Mouse (Mus musculus) hindbrain, embryonic 13.5 days (tissue): ENCODE measurements around the gene Jarid2. TPM values are rescaled to one million over a fixed set of nuclear protein-coding genes. Genes with fewer than 3 reads are reported as not detected.

ENCODE experiments used
- ATAC-seq: fragments of 200-750 bp; cut with Nextera tagmentation; 2 replicates; pipeline ENCODE4 v1.8.0; 2017; ENCODE audit warnings: moderate TSS enrichment; ENCODE audit not compliant: low FRiP score
- H3K27ac ChIP-seq: fragments of 300-500 bp; sonication (generic); 2 replicates; pipeline ENCODE4 v1.5.1; 2015; ENCODE audit warnings: inconsistent platforms, mild to moderate bottlenecking, moderate library complexity
- H3K27me3 ChIP-seq: fragments of 300-500 bp; sonication (generic); 2 replicates; pipeline ENCODE4 v1.6.1; 2015; ENCODE audit warnings: mild to moderate bottlenecking, inconsistent platforms
- H3K36me3 ChIP-seq: fragments of 300-500 bp; sonication (generic); 2 replicates; pipeline ENCODE4 v1.6.1; 2015; ENCODE audit warnings: mild to moderate bottlenecking, inconsistent platforms
- H3K4me1 ChIP-seq: fragments of 300-500 bp; sonication (generic); replicated peaks from 2 replicates; pipeline ENCODE4 v1.6.1; 2015; ENCODE audit warnings: inconsistent platforms
- H3K4me2 ChIP-seq: fragments of 300-500 bp; sonication (generic); 2 replicates; pipeline ENCODE4 v1.6.1; 2015; ENCODE audit warnings: inconsistent platforms, mild to moderate bottlenecking, moderate library complexity
- H3K4me3 ChIP-seq: fragments of 300-500 bp; sonication (generic); 2 replicates; pipeline ENCODE4 v1.5.1; 2015; ENCODE audit warnings: mild to moderate bottlenecking, inconsistent platforms
- H3K9ac ChIP-seq: fragments of 300-500 bp; sonication (generic); 2 replicates; pipeline ENCODE4 v1.6.1; 2015; ENCODE audit warnings: mild to moderate bottlenecking, inconsistent platforms
- H3K9me3 ChIP-seq: fragments of 300-500 bp; sonication (generic); 2 replicates; pipeline ENCODE4 v1.6.1; 2016; ENCODE audit warnings: inconsistent platforms
- WGBS: fragments of 180-500 bp; shearing (Covaris S2); methylation state at CpG from one replicate; pipeline ENCODE4 v1.1.7; 2015; 5-methylcytosine and 5-hydroxymethylcytosine counted together
- polyA plus RNA-seq: library from polyadenylated mRNA; unstranded; fragments of >200 nt; fragmentation: Nextera tagmentation; extraction: Ambion mirVana; gene quantifications from 2 replicates; pipeline ENCODE4 v1.2.1, GENCODE M21; 2015

The Jarid2 gene
- polyA plus RNA-seq, 1 experiment from 2014 or later = 60.9 TPM

GRCm38 (mm10) chr13:44939326-44940035 lies 210.2 kb downstream of the Jarid2 start:
- H3K36me3 ChIP-seq = peaks cover 3% of the 10 kb centered on the region; the same call in 1 of the 2 replicates
- H3K27ac ChIP-seq = no peak overlapping the region
- H3K4me3 ChIP-seq = no peak overlapping the region
- no peak overlapping the region for H3K4me2 ChIP-seq
- H3K27me3 ChIP-seq = no peaks in the 10 kb centered on the region
- no peaks in the 10 kb centered on the region for H3K9me3 ChIP-seq
- ATAC-seq = no peak
- peaks cover 35% of the 10 kb centered on the region for H3K4me1 ChIP-seq
- H3K9ac ChIP-seq = no peak overlapping the region
- WGBS = 76% methylated on average over 8 of the region's 8 CpGs

- Histone ChIP-seq H3K4me2 (no peak overlapping the region), H3K4me1 (peaks cover 66% of the 10 kb centered on the region), H3K4me3 (no peak overlapping the region), H3K9me3 (no peaks in the 10 kb centered on the region), H3K36me3 (peaks cover 3% of the 10 kb centered on the region; the same call in 1 of the 2 replicates), H3K27me3 (no peaks in the 10 kb centered on the region), H3K9ac (no peak overlapping the region), H3K27ac (no peak overlapping the region)
- ATAC-seq = no peak
- 75% methylated on average over 2 of the region's 2 CpGs for WGBS
These were observed 214.3 kb downstream of the Jarid2 start for GRCm38 (mm10) chr13:44943618-44944017.

DNA sequence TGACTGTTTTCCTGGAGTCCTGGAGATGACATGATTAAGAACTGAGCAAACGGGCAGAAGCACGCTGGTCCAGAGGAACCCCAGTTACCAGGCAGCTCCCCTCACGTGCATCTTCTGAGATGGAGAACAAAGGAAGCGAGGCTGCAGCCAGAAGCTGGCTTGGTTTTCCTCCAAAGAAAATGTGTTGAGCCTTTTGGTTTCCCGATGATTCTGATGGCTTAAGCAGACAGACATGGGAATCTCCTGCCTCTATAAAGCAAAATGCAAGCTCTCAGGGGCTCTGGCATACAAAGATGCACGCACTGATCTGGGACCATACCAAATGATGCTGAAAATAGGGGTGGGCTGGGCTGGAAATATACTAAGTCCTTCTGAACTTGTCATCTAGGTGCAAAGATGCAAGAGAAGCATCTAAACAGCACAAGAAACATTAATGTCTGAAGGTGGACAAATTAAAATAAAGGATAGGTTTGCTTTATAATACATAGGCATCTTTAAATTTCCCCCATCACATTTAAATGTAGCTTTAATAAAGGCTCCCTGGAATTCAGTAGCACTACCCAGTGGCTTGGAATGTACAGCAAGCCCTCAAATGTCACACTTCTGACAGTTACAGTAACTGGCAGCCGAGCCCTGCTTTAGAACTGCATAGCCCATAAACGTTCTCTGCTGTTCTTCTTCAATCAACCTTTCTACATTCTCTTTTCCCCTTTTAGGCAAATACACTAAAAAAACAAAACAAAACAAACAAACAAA lies 217.8 kb downstream of the Jarid2 start:
- Histone ChIP-seq H3K9ac (peak overlapping the region; percentile 80), H3K4me1 (peaks cover 59% of the 10 kb centered on the region), H3K27me3 (no peaks in the 10 kb centered on the region), H3K4me2 (peak overlapping the region; percentile 59), H3K27ac (peak overlapping the region; percentile 93), H3K4me3 (peak overlapping the region; percentile 49), H3K36me3 (peaks cover 4% of the 10 kb centered on the region), H3K9me3 (no peaks in the 10 kb centered on the region)
- ATAC-seq = peak; percentile 81
- 16% methylated on average over 8 of the region's 8 CpGs for WGBS

- WGBS = 87% methylated on average over 16 of the region's 16 CpGs
- ATAC-seq = no peak
- no peak overlapping the region for H3K27ac ChIP-seq
These were observed 219.3 kb downstream of the Jarid2 start for GRCm38 (mm10) chr13:44948320-44949250.

DNA sequence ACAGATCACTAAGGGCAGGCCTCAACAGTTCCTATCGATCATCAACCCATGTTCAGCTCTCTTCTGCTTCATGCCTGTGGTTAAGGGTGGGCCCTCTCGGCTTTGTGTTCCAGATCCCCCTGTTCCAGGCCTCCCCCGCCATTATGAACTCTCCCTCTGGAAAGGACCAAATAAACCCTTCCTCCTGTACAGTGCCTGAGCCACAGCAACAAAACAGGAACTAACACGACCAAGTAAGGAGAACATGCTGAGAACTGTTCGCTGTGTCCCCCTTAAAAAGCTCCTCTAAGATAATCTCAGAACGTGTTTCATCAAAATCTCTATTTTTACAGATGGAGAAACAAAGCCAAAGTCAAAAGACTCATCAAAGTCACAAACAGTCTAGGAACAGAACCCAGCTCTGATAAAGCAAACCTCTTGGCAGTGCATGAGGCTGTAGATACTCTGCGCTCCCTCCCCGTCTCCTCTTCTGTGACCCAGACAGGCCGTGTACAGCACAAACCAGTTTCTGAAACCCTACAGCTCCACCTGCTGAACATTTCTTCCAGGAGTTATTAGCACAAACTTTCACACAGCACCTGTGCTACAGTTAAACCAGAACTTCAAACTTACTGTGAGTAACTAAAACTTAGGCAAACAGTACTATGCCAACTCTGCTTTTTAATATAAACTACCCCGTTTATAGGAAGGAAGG lies 223.3 kb downstream of the Jarid2 start:
- Histone ChIP-seq H3K9ac (no peak overlapping the region; the same call in 1 of the 2 replicates), H3K27ac (no peak overlapping the region), H3K4me1 (peaks cover 15% of the 10 kb centered on the region), H3K27me3 (no peaks in the 10 kb centered on the region), H3K9me3 (no peaks in the 10 kb centered on the region), H3K36me3 (peaks cover 7% of the 10 kb centered on the region), H3K4me3 (no peak overlapping the region), H3K4me2 (no peak overlapping the region)
- no peak for ATAC-seq
- 83% methylated on average over 10 of the region's 10 CpGs for WGBS

More at GRCm38 (mm10) chr13:44948320-44949250, 219.3 kb downstream of the Jarid2 start:
- H3K4me2 ChIP-seq = no peak overlapping the region
- no peak overlapping the region for H3K9ac ChIP-seq
- H3K4me3 ChIP-seq = no peak overlapping the region
- H3K27me3 ChIP-seq = no peaks in the 10 kb centered on the region
- peaks cover 46% of the 10 kb centered on the region for H3K4me1 ChIP-seq
- H3K9me3 ChIP-seq = no peaks in the 10 kb centered on the region
- H3K36me3 ChIP-seq = peaks cover 7% of the 10 kb centered on the region

DNA sequence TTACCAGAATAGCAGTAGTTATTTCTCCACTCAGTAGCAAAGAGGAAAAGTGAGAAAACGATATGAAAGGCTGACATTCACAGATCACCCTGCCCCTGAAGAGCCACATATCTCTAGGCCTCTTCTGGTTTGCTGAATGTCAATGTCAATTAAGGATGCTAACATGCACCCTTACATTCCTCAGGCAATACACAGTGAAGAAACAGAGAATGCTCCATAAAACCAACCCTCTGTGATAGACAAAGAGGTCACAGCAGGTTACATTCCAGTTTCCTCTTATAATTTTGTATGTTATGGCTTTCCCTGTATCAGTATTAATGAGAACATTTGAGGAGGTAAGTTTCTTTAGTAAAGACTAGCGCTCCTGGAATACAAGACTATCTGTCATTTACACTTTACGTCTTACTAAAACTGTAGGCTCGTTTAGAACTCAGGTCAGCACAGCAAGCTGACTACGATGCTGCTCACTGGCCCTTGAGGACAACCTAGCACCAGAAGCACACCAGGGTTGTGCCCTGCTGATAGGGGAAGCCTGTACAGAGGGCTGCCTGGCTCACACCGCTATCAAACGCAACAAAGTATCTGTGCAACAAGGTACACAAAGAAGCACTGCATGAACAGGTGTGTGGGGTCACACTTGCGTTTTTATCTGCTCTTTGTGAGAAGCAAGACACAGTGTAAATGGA lies 224.4 kb downstream of the Jarid2 start:
- H3K9me3 ChIP-seq = no peaks in the 10 kb centered on the region
- no peak overlapping the region for H3K27ac ChIP-seq
- no peak overlapping the region for H3K4me3 ChIP-seq
- peaks cover 4% of the 10 kb centered on the region for H3K4me1 ChIP-seq
- ATAC-seq = no peak
- WGBS = 83% methylated on average over 8 of the region's 8 CpGs
- H3K4me2 ChIP-seq = no peak overlapping the region
- H3K9ac ChIP-seq = no peak overlapping the region
- H3K27me3 ChIP-seq = no peaks in the 10 kb centered on the region
- peaks cover 7% of the 10 kb centered on the region for H3K36me3 ChIP-seq

DNA sequence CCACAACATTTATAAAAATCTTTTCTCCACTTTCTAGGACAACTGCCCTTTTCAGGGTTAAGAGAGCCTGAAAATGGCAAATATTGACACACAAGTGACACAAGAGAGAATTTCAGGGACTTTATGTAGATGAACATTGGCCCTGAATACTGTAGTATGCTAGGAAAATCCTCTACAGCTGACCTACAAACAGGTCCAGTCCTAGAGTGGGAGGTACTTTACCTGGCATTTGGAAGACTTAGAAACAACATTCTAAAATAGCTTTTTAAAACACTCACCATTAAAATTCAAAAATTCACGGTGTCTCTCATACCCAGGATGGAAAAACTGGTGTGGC lies 224.9 kb downstream of the Jarid2 start:
- ATAC-seq = no peak
- no peak overlapping the region for H3K27ac ChIP-seq
- H3K4me3 ChIP-seq = no peak overlapping the region
- H3K9me3 ChIP-seq = no peaks in the 10 kb centered on the region
- H3K9ac ChIP-seq = no peak overlapping the region
- peaks cover 7% of the 10 kb centered on the region for H3K36me3 ChIP-seq
- 100% methylated on average over 1 of the region's 1 CpGs for WGBS
- 0 out of 2 replicates have a peak, but pooled peaks cover 2% of the 10 kb centered on the region for H3K4me1 ChIP-seq
- no peaks in the 10 kb centered on the region for H3K27me3 ChIP-seq
- no peak overlapping the region for H3K4me2 ChIP-seq

- Histone ChIP-seq H3K27me3 (no peaks in the 10 kb centered on the region), H3K9ac (no peak overlapping the region), H3K27ac (no peak overlapping the region), H3K4me3 (no peak overlapping the region), H3K36me3 (peaks cover 7% of the 10 kb centered on the region), H3K4me2 (no peak overlapping the region), H3K4me1 (peaks cover 6% of the 10 kb centered on the region), H3K9me3 (no peaks in the 10 kb centered on the region)
- 98% methylated on average over 6 of the region's 6 CpGs for WGBS
- ATAC-seq = no peak
These were observed 226.5 kb downstream of the Jarid2 start for GRCm38 (mm10) chr13:44955781-44956180.

DNA sequence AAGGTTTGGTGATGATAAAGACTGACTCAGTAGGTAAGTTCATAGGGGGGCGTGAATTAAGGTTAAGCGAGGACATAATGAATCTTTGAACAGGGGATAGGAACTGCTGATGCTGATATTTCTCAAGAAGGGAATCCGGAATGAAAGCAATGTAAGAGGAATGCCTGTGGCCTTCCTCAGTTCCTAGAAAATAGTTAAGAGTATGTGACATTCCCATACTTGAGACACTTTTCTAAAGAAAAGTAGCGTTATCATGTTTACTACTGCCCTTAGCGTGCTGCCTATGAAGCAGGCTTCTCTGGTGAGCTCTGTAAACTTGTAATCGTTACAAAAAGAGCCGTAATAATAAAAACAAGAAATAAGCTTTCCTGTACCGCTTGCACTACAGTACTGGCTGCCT lies 227.8 kb downstream of the Jarid2 start:
- 94% methylated on average over 8 of the region's 8 CpGs for WGBS
- no peaks in the 10 kb centered on the region for H3K9me3 ChIP-seq
- H3K4me1 ChIP-seq = peaks cover 15% of the 10 kb centered on the region

DNA sequence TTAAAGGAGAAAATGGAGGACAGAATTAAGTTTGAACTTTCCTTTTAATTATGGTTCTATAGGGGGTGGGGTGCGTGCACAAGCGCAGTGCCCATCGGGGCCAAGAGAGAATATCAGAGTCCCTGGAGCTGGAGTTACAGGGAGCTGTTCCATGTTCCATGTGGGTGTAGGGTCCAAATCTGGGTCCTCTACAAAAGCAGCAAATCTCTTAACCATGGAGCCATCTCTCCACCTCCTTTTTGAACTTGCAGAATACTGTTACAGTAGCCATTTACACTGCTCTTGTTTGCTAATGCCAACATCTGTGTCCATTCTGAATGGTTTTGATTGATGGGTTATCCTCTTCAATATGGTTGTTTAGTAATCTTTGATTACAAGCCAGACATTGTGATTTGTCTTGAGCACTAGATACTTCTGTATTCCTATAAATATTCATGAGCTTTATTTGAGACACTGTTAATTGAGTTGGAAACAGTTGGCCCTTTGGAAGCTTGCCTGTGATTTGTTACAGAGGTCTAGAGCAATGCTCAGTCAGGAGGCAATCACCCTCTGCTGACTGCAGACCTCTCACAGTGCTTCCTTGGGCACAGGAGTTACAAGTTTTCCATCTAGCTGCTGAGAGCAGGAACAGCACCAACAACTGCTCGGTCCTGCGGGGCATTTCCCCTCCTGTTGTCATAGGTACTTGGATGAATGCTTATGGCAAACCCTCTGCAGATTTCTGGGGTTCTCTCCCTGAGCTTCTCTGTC lies 231.4 kb downstream of the Jarid2 start:
- 74% methylated on average over 5 of the region's 5 CpGs for WGBS
- Histone ChIP-seq H3K27me3 (no peaks in the 10 kb centered on the region), H3K9ac (no peak overlapping the region), H3K27ac (peak overlapping the region; percentile 64), H3K4me2 (no peak overlapping the region), H3K9me3 (no peaks in the 10 kb centered on the region), H3K4me3 (no peak overlapping the region), H3K4me1 (peaks cover 13% of the 10 kb centered on the region), H3K36me3 (peaks cover 3% of the 10 kb centered on the region)
- peak; percentile 78 for ATAC-seq

More for the DNA sequence above, 227.8 kb downstream of the Jarid2 start:
- Histone ChIP-seq H3K9ac (no peak overlapping the region), H3K27ac (no peak overlapping the region), H3K4me2 (no peak overlapping the region), H3K36me3 (peaks cover 5% of the 10 kb centered on the region), H3K27me3 (no peaks in the 10 kb centered on the region), H3K4me3 (no peak overlapping the region)
- ATAC-seq = no peak
